Mouse (Mus musculus) ES-Bruce4 (cell line): Measurements from ENCODE around the gene 4930507D05Rik. TPM values are rescaled to one million over a fixed set of nuclear protein-coding genes. Genes with fewer than 3 reads are reported as not detected.

ENCODE experiments used
- H3K27ac ChIP-seq: 2 replicates; pipeline ENCODE4 v1.5.1; 2012; ENCODE audit warnings: low read length, inconsistent platforms; ENCODE audit not compliant: insufficient read depth
- H3K27me3 ChIP-seq: 2 replicates; pipeline ENCODE4 v1.6.1; 2012; ENCODE audit warnings: mild to moderate bottlenecking, low read length, inconsistent platforms; ENCODE audit not compliant: control insufficient read depth, poor library complexity, insufficient read depth, severe bottlenecking
- H3K36me3 ChIP-seq: 2 replicates; pipeline ENCODE4 v1.6.1; 2012; ENCODE audit warnings: inconsistent platforms, mild to moderate bottlenecking, low read length, moderate library complexity; ENCODE audit not compliant: control insufficient read depth, poor library complexity, insufficient read depth, severe bottlenecking
- H3K4me1 ChIP-seq: one replicate; pipeline ENCODE4 v1.8.1; 2011; ENCODE audit warnings: low read length; ENCODE audit not compliant: control insufficient read depth, insufficient read depth
- H3K4me3 ChIP-seq: 2 replicates; pipeline ENCODE4 v1.5.1; 2011; ENCODE audit warnings: low read depth, mild to moderate bottlenecking, low read length
- H3K9ac ChIP-seq: 2 replicates; pipeline ENCODE4 v1.6.1; 2012; ENCODE audit warnings: low read depth, mild to moderate bottlenecking, inconsistent platforms; ENCODE audit not compliant: poor library complexity, severe bottlenecking
- H3K9me3 ChIP-seq: replicated peaks from 2 replicates; pipeline ENCODE4 v1.6.1; 2012; ENCODE audit warnings: mild to moderate bottlenecking, low read length, inconsistent platforms; ENCODE audit not compliant: control insufficient read depth, poor library complexity, insufficient read depth, severe bottlenecking
- CTCF ChIP-seq: IDR thresholded peaks from one replicate; pipeline ENCODE4 v1.8.1; 2011; ENCODE audit warnings: low read depth, low read length
- EP300 ChIP-seq: IDR thresholded peaks from 2 replicates; pipeline ENCODE4 v1.6.1; 2011; ENCODE audit warnings: low read depth, low read length; ENCODE audit not compliant: insufficient read depth
- POLR2A ChIP-seq: IDR thresholded peaks from one replicate; pipeline ENCODE4 v1.8.1; 2011; ENCODE audit warnings: low read length; ENCODE audit not compliant: insufficient read depth
- polyA plus RNA-seq: library from polyadenylated mRNA; stranded (reverse); fragments of >200 nt; gene quantifications from 2 replicates; pipeline ENCODE4 v1.2.4, GENCODE M21; 2011; ENCODE audit warnings: low read depth; ENCODE audit not compliant: missing spikeins, insufficient read depth, insufficient read length

Gene 4930507D05Rik
- polyA plus RNA-seq, 1 experiment = not detected

DNA sequence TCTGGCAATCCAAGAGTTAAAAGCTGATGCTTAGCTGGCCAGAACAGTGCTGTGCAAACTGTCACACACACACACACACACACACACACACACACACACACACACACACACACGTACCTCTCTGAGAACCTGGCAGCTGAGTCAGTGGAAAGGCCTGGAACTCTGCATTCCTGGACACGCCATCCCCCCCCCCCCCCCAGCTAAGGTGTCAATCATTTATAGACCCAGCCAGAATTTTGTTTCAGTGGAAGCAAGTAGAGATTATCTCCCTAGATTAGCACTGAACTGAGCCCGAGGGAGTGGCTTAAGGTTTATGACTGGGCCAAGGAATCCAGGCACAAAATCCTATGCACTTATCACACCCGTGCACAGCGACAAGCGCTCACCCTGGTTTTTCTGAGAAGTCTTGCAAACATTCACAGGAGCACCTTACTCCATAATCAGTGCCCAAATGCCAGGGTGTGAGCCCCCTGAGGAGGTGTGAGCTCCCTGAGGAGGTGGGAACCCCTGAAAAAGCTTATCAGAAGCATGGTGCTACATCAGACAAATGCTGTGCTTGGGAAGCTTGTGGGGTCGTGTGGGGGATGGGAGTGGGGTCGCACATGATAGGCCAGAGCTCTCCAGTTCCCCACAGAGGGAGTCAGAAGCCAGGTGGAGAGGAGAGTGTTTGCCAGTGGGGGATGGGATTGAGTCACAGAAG is 36.2 kb upstream of the 4930507D05Rik start:
- H3K9me3 ChIP-seq = no peaks in the 10 kb centered on the region
- no peaks in the 10 kb centered on the region for H3K36me3 ChIP-seq
- no peak overlapping the region for H3K9ac ChIP-seq
- no peaks in the 10 kb centered on the region for H3K4me1 ChIP-seq
- H3K27me3 ChIP-seq = no peaks in the 10 kb centered on the region
- H3K27ac ChIP-seq = no peak overlapping the region
- H3K4me3 ChIP-seq = no peak overlapping the region
- TF ChIP-seq POLR2A (no peak), EP300 (no peak), CTCF (no peak)

DNA sequence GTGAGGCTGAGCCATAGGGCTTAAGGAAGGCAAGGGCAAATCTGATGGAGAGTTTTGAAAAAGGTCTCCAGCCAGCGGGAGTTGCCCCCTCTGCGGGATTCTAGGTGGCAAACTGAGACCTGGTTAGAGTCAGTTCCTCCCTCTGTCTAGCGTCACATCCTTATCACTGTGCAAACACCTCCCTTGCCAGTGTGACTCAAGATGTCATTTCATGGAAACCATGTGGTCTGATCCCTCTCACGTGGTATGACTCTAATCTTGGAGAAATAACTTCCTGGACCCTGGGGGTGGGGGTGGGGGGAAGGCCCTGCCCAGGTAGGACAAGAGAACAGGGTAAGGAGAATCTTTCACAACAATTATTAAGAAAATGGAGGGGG is 35.7 kb upstream of the 4930507D05Rik start:
- H3K9me3 ChIP-seq = no peaks in the 10 kb centered on the region
- H3K27me3 ChIP-seq = no peaks in the 10 kb centered on the region
- H3K4me1 ChIP-seq = no peaks in the 10 kb centered on the region
- no peak overlapping the region for H3K27ac ChIP-seq
- no peak overlapping the region for H3K9ac ChIP-seq
- H3K36me3 ChIP-seq = no peaks in the 10 kb centered on the region
- TF ChIP-seq EP300 (no peak), POLR2A (no peak), CTCF (no peak)
- H3K4me3 ChIP-seq = no peak overlapping the region

DNA sequence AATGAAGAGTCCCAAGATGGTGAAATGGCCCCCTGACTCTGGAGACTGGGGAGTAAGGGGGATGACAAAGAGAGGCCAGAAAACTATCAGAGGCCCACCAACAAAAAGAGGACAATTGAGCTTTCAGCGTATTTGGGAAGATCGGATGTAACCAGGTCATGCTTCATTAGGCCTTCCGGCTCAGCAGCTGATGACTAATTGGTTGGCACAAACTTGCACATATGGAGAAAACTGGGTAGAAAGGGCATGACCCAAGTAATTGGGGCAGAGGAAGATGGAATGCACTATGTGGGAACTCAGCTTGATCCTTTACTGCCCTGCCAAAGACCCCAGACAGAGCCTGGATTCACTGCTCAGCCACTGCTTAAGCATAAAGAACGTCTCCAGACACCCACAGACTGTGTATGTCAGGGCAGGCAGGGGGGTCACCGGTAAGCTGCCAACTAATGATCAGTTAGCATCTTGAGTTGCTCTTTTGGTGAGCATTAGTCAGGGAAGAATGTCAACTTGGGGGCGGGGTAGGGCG is 30.4 kb upstream of the 4930507D05Rik start:
- no peaks in the 10 kb centered on the region for H3K4me1 ChIP-seq
- H3K36me3 ChIP-seq = no peaks in the 10 kb centered on the region
- H3K27me3 ChIP-seq = no peaks in the 10 kb centered on the region
- TF ChIP-seq EP300 (no peak), POLR2A (no peak), CTCF (no peak)
- no peak overlapping the region for H3K9ac ChIP-seq
- no peak overlapping the region for H3K4me3 ChIP-seq
- no peaks in the 10 kb centered on the region for H3K9me3 ChIP-seq
- no peak overlapping the region for H3K27ac ChIP-seq

DNA sequence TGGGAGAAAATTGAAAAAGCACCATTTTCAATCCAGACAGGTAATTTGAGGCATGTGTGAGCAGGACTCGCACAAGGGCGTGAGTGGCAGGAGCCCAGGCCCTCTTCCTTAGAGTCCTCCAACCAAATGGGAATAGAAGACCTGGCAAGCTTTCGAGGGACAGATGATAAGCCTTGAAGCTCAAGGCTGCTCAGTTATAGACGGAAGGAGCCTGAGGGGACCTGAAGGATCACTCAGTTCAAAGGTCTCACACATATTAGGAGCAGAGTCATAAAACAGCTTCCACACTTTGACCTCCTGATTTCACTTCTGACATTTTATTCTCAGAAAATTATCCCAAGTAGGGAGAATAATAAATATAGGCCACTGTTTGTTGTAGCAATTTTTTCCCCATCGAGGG is 29.9 kb upstream of the 4930507D05Rik start:
- Histone ChIP-seq H3K27me3 (no peaks in the 10 kb centered on the region), H3K36me3 (no peaks in the 10 kb centered on the region), H3K9me3 (no peaks in the 10 kb centered on the region), H3K4me1 (no peaks in the 10 kb centered on the region), H3K27ac (no peak overlapping the region), H3K9ac (no peak overlapping the region), H3K4me3 (no peak overlapping the region)
- no peak for TF ChIP-seq POLR2A
- no peak for TF ChIP-seq EP300
- TF ChIP-seq CTCF = no peak

DNA sequence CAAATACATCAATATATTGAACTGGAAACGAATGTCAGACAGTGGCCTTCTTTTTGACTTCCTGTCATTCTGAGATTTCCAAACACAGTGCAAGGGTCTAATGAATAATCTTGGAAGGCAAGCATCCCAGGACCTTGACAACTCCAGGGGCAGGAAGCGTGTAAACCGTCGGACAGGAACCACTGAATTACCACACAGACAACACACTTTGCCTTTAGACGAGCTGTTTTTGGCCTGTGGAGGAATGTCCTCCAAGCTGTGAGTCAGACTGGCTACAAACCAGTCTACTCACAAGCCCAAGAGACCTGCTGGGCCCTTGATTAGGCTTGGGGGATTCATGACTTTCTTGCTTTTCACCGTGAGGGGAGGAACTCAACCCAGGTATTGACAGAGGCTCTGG is 28.9 kb upstream of the 4930507D05Rik start:
- TF ChIP-seq EP300 (no peak), CTCF (no peak), POLR2A (no peak)
- H3K4me1 ChIP-seq = no peaks in the 10 kb centered on the region

DNA sequence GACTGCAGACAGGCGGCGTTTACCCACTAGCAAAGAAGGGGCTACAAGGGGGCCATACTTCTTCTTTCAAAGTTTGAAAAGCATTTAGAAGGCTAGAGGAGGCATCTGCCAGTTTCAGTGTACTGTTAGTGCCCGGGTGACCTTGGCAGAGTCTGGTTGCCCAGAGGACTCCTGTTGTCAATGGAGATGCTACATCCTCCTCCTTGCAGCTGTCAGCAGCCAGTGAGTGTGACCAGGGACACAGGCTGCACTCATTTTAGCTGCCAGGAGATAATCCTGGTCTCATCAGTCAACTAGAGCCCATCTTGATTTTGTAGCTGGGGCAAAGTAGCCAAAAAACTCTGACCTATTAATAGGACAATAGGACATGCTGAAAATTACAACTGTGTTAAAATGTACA is 28.2 kb upstream of the 4930507D05Rik start:
- TF ChIP-seq EP300 (no peak), CTCF (no peak)
- no peaks in the 10 kb centered on the region for H3K27me3 ChIP-seq
- H3K4me1 ChIP-seq = no peaks in the 10 kb centered on the region
- no peak overlapping the region for H3K9ac ChIP-seq
- no peak overlapping the region for H3K27ac ChIP-seq
- H3K36me3 ChIP-seq = no peaks in the 10 kb centered on the region
- no peak overlapping the region for H3K4me3 ChIP-seq
- H3K9me3 ChIP-seq = no peaks in the 10 kb centered on the region

More for the DNA sequence above, 28.9 kb upstream of the 4930507D05Rik start:
- Histone ChIP-seq H3K27ac (no peak overlapping the region), H3K27me3 (no peaks in the 10 kb centered on the region), H3K9me3 (no peaks in the 10 kb centered on the region), H3K4me3 (no peak overlapping the region), H3K36me3 (no peaks in the 10 kb centered on the region), H3K9ac (no peak overlapping the region)
